Mouse (Mus musculus) mature B cell (primary cell): ENCODE measurements around the gene Obox2.
"Not testable (repeated sequence)": the region's sequence is repeated elsewhere in the genome, so short reads cannot be mapped to it uniquely, and the experiment has no call there.

Experiments
- in situ Hi-C: fragments of 300-500 bp; cut with MboI; formaldehyde crosslinking; loops from 2 replicates; pipeline ENCODE4 v1.14.3; 2019

Gene Obox2

DNA sequence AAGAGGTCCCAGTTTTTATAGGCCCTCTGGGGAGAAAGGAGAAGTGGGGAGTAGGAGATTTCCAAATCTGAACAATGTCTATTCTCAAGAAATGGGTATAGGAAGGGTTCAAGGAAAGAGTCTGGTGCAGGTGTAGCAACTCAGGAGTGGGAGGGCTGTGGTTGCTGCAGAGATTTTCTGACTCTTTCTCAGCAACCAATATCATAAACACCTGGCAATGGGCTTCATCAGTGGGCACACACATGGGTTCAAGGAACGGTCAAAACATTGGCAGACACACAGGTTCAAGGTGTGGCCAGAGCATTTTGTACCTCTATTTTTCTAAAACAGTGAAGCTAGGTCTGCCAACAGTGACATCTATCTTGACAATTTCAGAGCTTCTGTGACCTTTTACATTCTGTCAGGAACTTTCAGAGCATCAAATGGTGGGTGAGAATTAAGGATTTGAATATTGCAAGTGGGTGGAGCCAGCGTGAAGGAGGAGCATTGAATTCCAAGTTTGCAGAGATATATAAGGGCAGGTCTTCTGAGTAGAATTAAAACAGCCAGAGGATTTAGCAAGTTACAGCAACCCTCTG is at the start of gene Obox2, which contains the start of gene Obox1:
Obox2 (plus strand) TSS at position 301 of the 578 bp plus-strand sequence.
Obox1 (plus strand) TSS at position 528 of the 578 bp plus-strand sequence.
- in situ Hi-C loops = not testable (repeated sequence)

DNA sequence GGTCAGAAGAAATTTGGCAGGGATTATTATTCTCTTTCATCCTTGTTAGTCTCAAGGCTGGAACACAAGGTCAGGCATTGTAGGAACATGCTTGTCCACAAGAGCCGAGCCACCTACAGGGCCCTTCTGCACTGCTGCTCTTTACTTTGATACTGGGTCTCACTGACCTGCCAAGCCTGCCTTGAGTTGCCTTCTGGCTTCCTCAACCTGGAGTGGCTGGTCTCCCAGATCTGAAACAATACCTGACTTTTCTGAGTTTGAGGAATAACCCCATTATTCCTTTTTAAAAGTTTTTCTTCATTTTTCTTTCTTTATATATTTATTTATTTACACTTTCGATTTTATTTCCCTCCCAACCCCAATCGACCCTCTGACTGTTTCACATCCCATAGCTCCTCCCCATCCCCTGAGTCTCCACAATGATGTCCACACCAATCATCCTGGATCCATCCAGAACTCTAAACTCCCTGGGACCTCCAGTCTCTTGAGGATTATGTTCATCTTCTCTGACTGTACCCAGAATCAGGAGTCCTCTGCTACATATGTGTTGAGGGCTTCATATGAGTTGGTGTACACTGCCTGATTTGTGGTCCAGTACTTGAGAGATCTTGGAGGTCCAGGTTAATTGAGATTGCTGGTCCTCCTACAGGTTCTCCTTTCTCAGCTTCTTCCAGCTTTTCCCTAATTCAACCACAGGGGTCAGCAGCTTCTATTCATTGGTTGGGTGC is 10.8 kb downstream of the Obox2 start:
- in situ Hi-C loops = not testable (repeated sequence)

DNA sequence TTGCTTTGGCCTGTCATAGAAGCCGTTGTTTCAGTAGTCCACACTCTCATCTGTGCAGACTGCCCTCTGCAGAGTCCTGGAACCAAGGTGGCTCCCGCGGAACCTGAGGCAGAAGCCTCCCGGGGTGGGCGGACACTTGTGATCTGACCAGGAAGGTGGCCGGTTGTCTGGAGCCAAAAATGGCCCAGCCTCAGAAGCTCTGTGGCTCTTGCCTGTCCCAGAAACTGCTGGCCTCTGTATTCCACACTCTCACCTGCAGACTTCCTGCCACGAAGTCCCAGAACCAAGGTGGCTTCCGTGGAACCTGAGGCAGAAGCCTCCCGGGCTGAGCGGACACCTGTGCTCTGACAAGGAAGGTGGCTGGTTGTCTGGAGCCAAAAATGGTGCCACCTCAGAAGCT is 18.3 kb downstream of the Obox2 start:
- in situ Hi-C loops = not testable (repeated sequence)

DNA sequence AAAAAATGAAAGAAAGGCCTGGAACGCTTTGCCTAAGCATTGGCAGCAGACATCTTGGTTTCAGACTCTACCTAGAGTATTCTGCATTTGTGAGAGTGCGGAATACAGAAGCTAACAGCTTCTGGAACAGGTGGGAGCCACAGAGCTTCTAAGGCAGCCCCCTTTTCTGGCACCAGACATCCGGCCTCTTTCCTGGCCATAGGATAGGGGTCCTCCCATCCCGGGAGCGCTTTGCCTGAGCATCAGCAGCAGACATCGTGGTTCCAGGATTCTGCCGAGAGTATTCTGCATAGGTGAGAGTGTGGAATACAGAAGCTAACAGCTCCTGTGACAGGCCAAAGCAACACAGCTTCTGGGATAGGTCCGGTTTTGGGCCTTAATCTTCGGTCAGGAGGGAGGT is 29.5 kb downstream of the Obox2 start:
- in situ Hi-C loops = not testable (repeated sequence)

DNA sequence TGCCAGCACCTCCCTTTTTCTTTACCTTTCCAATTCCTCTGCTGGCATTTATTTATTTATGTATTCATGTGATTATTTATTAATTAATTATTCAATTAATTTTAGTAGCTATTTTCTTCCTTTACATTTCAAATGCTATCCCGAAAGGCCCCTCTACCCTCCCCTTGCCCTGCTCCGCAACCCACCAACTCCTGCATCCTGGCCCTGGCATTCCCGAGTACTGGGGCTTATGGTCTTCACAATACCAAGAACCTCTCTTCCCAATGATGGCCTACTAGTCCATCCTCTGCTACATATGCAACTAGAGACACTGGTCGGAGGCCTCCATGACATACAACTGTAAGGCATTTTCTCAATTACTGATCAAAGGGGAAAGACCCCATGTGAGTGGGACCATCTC is 37.0 kb downstream of the Obox2 start:
- in situ Hi-C loops = not testable (repeated sequence)
